Mouse (Mus musculus) heart, postnatal 14 days (tissue): ENCODE data around the gene Plcd3. TPM values are rescaled to one million over a fixed set of nuclear protein-coding genes. Genes with fewer than 3 reads are reported as not detected.

ENCODE experiments used
- DNase-seq, 2 experiments: peaks; one replicate each; pipeline ENCODE4 v3.0.0; 2021 to 2022
- intact Hi-C: fragments of 180-260 bp; cut with DNase I; formaldehyde crosslinking; loops from one replicate; pipeline ENCODE4 v1.15.1; 2025
- total RNA-seq, 2 experiments: library from RNA; stranded (reverse); gene quantifications; 2 replicates each; pipeline ENCODE4 v1.2.3; 2021

Gene Plcd3
- total RNA-seq, 2 experiments from 2014 or later, result 19.4 to 20.9 TPM

GRCm38 (mm10) chr11:103070322-103070880 is 31.1 kb downstream of the Plcd3 start:
- intact Hi-C loops, result no loop called here
- no peak for DNase-seq

GRCm38 (mm10) chr11:103069731-103070130 is 31.7 kb downstream of the Plcd3 start:
- intact Hi-C loops, result no loop called here
- no peak for DNase-seq

- intact Hi-C loops, result no loop called here
- no peak for DNase-seq
These were observed 32.6 kb downstream of the Plcd3 start for GRCm38 (mm10) chr11:103068884-103069283.

- intact Hi-C loops, result no loop called here
- DNase-seq, result no peak
These were observed 33.2 kb downstream of the Plcd3 start for GRCm38 (mm10) chr11:103068272-103068671.

GRCm38 (mm10) chr11:103067457-103068001 is 33.9 kb downstream of the Plcd3 start:
- peak; percentile 66 to 74 for DNase-seq

GRCm38 (mm10) chr11:103067051-103067361 is 34.5 kb downstream of the Plcd3 start:
- no peak for DNase-seq
- intact Hi-C loops, result no loop called here

More at GRCm38 (mm10) chr11:103067457-103068001, 33.9 kb downstream of the Plcd3 start:
- intact Hi-C loops, result no loop called here

- intact Hi-C loops, result no loop called here
- DNase-seq, result no peak
These were observed 35.0 kb downstream of the Plcd3 start for GRCm38 (mm10) chr11:103066191-103067050.

- DNase-seq, result no peak
- intact Hi-C loops, result no loop called here
These were observed 42.9 kb downstream of the Plcd3 start for GRCm38 (mm10) chr11:103058499-103059085.

GRCm38 (mm10) chr11:103056636-103057035 is 44.8 kb downstream of the Plcd3 start:
- no peak for DNase-seq
- intact Hi-C loops, result no loop called here

- intact Hi-C loops, result loop anchor here (2.0 kb wide), 1 partner anchor 54 kb away; no protein-coding TSS in a partner anchor
- peak; percentile 76 to 86 for DNase-seq
These were observed 46.7 kb downstream of the Plcd3 start for GRCm38 (mm10) chr11:103054798-103055197.

- intact Hi-C loops, result loop anchor here (2.0 kb wide), 2 partner anchors 53 to 153 kb away; partner anchors contain the start of gene Gfap
- no peak for DNase-seq
These were observed 48.0 kb downstream of the Plcd3 start for GRCm38 (mm10) chr11:103053191-103054076.

GRCm38 (mm10) chr11:103052078-103052477 is 49.4 kb downstream of the Plcd3 start:
- intact Hi-C loops, result loop anchor here (2.0 kb wide), 1 partner anchor 151 kb away; the partner anchor contains the start of gene Gfap
- DNase-seq, result no peak

GRCm38 (mm10) chr11:103051249-103051691 is 50.2 kb downstream of the Plcd3 start:
- intact Hi-C loops, result no loop called here
- DNase-seq, result peak; percentile 73 to 77

- intact Hi-C loops, result no loop called here
- peak in 1 of 2 experiments; percentile 53 for DNase-seq
These were observed 51.3 kb downstream of the Plcd3 start for GRCm38 (mm10) chr11:103050153-103050552.

- intact Hi-C loops, result no loop called here
- DNase-seq, result no peak
These were observed 51.8 kb downstream of the Plcd3 start for GRCm38 (mm10) chr11:103049611-103050010.

- intact Hi-C loops, result no loop called here
- DNase-seq, result no peak
These were observed 55.2 kb downstream of the Plcd3 start for GRCm38 (mm10) chr11:103046286-103046685.

- no peak for DNase-seq
- intact Hi-C loops, result no loop called here
These were observed 57.5 kb downstream of the Plcd3 start for GRCm38 (mm10) chr11:103043982-103044381.

GRCm38 (mm10) chr11:103042828-103043227 is 58.6 kb downstream of the Plcd3 start:
- no peak for DNase-seq

GRCm38 (mm10) chr11:103038037-103038436 is 63.4 kb downstream of the Plcd3 start:
- intact Hi-C loops, result no loop called here
- DNase-seq, result no peak

More at GRCm38 (mm10) chr11:103042828-103043227, 58.6 kb downstream of the Plcd3 start:
- intact Hi-C loops, result no loop called here

GRCm38 (mm10) chr11:103036881-103037465 is 64.5 kb downstream of the Plcd3 start:
- intact Hi-C loops, result no loop called here
- no peak for DNase-seq
